ENCODE assay signal across 10 mouse cellular contexts in the genomic region with DNA sequence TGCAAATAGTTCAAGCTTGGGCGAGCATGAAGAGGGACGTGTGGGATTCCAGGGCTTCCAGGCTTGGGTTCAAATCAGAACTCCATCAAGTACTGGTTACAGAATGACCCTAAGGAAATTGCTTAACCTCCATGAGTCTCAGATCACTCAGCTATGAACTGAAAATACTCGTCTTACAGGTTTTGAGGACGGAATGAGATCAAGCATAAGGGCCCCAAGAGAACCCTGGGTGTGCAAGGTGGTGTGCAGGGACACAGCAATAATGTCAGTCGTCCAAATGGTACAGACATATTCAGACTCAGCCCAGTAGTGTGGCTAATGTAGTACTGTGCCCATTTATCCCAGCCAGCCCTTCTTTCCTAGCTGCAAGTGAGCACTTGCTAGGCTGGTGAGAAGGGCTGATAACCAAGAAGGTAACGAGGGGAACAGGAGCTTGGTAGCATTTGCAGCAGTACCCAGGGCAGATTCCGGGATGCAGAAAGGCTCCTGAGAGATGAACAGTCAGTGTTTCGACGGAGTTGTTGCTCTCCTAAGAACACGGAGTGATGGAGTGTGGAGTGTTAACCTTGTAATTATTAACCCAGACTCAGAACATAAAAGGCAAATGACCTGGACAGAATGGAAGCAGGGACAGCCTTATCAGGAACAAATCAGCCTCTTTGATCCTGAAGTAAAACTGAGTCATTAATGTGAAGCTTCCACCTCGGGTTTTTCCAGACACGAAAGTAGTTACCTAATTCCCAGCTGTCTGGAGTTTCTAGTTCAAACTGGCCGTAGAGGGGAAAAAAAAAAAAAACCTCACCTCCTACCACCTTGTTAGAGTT. TPM values are rescaled to one million over a fixed set of nuclear protein-coding genes. Genes with fewer than 3 reads are reported as not detected.
DNase-seq lines count a peak whose midpoint lies in the region; ATAC-seq lines count a peak whose summit lies in the region.
"Had no signal": no experiment of that assay in that cellular context is flagged by ENCODE, and none has a peak within 500 bp of the region (broad histone marks: within the 10 kb centered on the region; RNA-seq: fewer than 3 reads in every experiment).

No protein-coding gene starts in this region.

- no peaks in the 10 kb centered on the region for H3K36me3 ChIP-seq in embryonic facial prominence, embryonic 13.5 days
- H3K36me3 ChIP-seq in liver, embryonic 13.5 days = peaks cover 24% of the 10 kb centered on the region

- H3K4me2 ChIP-seq in embryonic facial prominence, embryonic 13.5 days = peak overlapping the region; percentile 52; the same call in 1 of the 2 replicates
- H3K4me2 ChIP-seq in liver, embryonic 13.5 days = no peak overlapping the region

- no peak overlapping the region for H3K27ac ChIP-seq in embryonic facial prominence, embryonic 13.5 days
- H3K27ac ChIP-seq in liver, embryonic 13.5 days = no peak overlapping the region; the same call in 1 of the 2 replicates

- H3K27me3 ChIP-seq in embryonic facial prominence, embryonic 13.5 days = no peaks in the 10 kb centered on the region; the same call in 1 of the 2 replicates
- H3K27me3 ChIP-seq in liver, embryonic 13.5 days = no peaks in the 10 kb centered on the region

- H3K9me3 ChIP-seq in embryonic facial prominence, embryonic 13.5 days = no peaks in the 10 kb centered on the region
- no peaks in the 10 kb centered on the region for H3K9me3 ChIP-seq in liver, embryonic 13.5 days (replicated peaks)

- WGBS in embryonic facial prominence, embryonic 13.5 days = 43% methylated on average over 13 of the region's 13 CpGs
- WGBS in liver, embryonic 13.5 days (ENCODE audit: insufficient replicate concordance) = 73% methylated on average over 13 of the region's 13 CpGs

- H3K4me3 ChIP-seq in embryonic facial prominence, embryonic 13.5 days = no peak overlapping the region
- H3K4me3 ChIP-seq in liver, embryonic 13.5 days (replicated peaks) = no peak overlapping the region

- peaks cover 18% of the 10 kb centered on the region for H3K4me1 ChIP-seq in embryonic facial prominence, embryonic 13.5 days
- peaks cover 24% of the 10 kb centered on the region for H3K4me1 ChIP-seq in liver, embryonic 13.5 days (replicated peaks)

- peak; percentile 51 for DNase-seq in kidney, adult 11 months
- no peak for DNase-seq in kidney, postnatal 25 days
- peak; percentile 19 to 74 for DNase-seq in kidney, adult 8-10 months
- no peak for DNase-seq in liver, embryonic 13.5 days
- no peak for DNase-seq in right cerebral cortex, adult 2 months (ENCODE audit: low spot score in 2 of 2)
- no peak for DNase-seq in spleen, adult 12 weeks (ENCODE audit: low spot score)
- DNase-seq: adrenal gland, postnatal 25 days; cerebellum, adult 18-20 months had no signal

- H3K9ac ChIP-seq in embryonic facial prominence, embryonic 13.5 days = no peak overlapping the region
- H3K9ac ChIP-seq in liver, embryonic 13.5 days = no peak overlapping the region

- ATAC-seq in embryonic facial prominence, embryonic 13.5 days (ENCODE audit: insufficient number of reproducible peaks, insufficient read depth, low FRiP score, low TSS enrichment, low read depth) = no peak
- peak; percentile 54; the same call in 1 of the 2 replicates for ATAC-seq in liver, embryonic 13.5 days (ENCODE audit: low read depth)
- no peak for ATAC-seq in erythroid progenitor cell, adult 5-6 weeks (replicated peaks; ENCODE audit: low FRiP score, poor library complexity, severe bottlenecking)

RNA-seq across cellular contexts. Expression of a gene that starts 50.8 kb away (rescaled TPM):
- 2.5 and 3.3 TPM in 2 replicates for polyA plus RNA-seq in embryonic facial prominence, embryonic 13.5 days (2015; fragmentation: Nextera tagmentation; extraction: Ambion mirVana)
- 11.2 and 13.5 TPM in 2 replicates for polyA plus RNA-seq in liver, embryonic 13.5 days (2015; fragmentation: Nextera tagmentation; extraction: Ambion mirVana)
- 17.7 and 42.8 TPM in 2 replicates for total RNA-seq in erythroid progenitor cell, adult 5-6 weeks (2015; ENCODE audit: low replicate concordance)
- total RNA-seq in erythroid progenitor cell, adult 5-6 weeks (2017; ENCODE audit: low replicate concordance) = 23.1 and 24.7 TPM in 2 replicates

Comparison
In these comparisons a context has a peak if more than half of its experiments do, and no peak if none do; other contexts are left out.
1. DNase-seq: peak in kidney, adult 11 months (single experiment) and kidney, adult 8-10 months (2 of 2); none in kidney, postnatal 25 days (0 of 2), liver, embryonic 13.5 days (single experiment), right cerebral cortex, adult 2 months (0 of 2) and spleen, adult 12 weeks (single experiment).